Mouse (Mus musculus): ENCODE data around the gene Carf.

Carf gene

GRCm38 (mm10) chr1:60179932-60180783, 82.1 kb downstream of the Carf start, which contains the start of gene Nbeal1:
Gene Nbeal1, plus strand, starts transcription at chr1:60180599.
- DNase-seq, result peak; percentile 99 to 100

- peak in 1 of 2 experiments; percentile 69 for DNase-seq
Measured at GRCm38 (mm10) chr1:60180784-60181221, 82.8 kb downstream of the Carf start.

DNA sequence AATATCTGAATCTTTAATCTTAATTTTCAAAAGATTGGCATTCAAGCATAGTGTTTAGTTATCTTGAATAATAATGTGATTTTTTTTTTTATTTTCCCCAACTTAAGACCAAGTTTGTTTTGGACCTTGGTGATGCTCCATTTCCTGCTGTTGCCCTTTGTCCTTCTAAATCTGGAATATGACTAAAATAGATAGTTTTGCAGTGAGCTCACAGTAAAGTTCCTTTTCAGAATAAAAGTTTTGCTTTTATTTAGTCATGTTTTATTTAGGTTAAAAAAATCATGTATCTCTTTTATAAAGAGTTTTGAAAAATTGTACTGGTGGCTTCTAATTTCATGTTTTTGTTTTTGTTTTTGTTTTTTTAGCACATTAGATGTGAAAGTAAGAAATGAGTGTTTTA, 90.4 kb downstream of the Carf start:
- DNase-seq, result peak in 1 of 2 experiments; percentile 23

DNA sequence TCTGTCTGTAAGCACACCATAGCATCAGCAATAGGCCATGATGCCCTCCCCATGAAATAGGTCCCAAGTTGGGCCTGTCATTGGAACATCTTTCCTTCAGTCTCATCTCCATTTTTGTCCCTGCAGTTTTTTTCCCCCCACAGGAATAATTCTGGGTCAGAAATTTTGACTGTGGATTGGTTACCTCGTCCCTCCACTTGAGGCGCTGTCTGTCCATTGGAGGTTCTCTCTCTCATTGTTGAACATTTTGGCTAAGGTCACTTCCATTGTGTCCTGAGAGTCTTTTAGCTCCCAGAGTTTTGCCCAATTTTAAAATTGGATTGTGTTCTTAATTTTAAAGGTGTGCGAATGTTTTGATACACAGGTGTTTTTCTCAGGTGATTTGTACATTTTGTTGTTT, 98.8 kb downstream of the Carf start:
- DNase-seq, result peak in 1 of 2 experiments; percentile 26

GRCm38 (mm10) chr1:60199006-60199405, 101.0 kb downstream of the Carf start:
- peak in 1 of 2 experiments; percentile 5 for DNase-seq

All from kidney, postnatal 36 days (tissue).